In the genomic region with DNA sequence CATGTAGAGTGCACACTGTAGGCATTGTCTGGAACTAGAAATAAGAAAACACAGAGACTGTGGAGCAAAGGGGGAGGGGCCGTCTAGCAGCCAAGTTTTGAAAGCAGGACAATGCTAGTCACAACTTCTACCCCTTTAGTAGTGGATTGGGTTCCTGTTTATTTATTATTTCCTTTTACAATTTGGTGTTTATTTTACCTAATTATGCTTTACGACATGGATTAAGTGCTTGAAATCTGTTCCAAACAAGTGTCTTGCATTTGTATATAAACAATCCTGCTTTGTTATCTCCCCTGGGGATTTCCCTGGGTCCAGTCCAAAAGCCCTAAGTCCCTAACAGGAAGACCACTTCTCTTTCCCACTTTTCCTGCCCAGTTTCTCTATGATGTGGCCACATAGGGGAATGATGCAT, we compare ENCODE assay signal across 20 mouse cellular contexts.
DNase-seq lines count a peak whose midpoint lies in the region; ATAC-seq lines count a peak whose summit lies in the region.
"Had no signal": no experiment of that assay in that cellular context is flagged by ENCODE, and none has a peak within 500 bp of the region (broad histone marks: within the 10 kb centered on the region; RNA-seq: fewer than 3 reads in every experiment).

No protein-coding gene starts in this region.

- H3K9me3 ChIP-seq in lung, embryonic 15.5 days = no peaks in the 10 kb centered on the region
- H3K9me3 ChIP-seq: forebrain, embryonic 12.5 days; liver, embryonic 12.5 days; neural tube, embryonic 13.5 days had no signal

- WGBS in lung, embryonic 15.5 days = 19% methylated on average over 2 of the region's 2 CpGs

- no peak overlapping the region for H3K9ac ChIP-seq in lung, embryonic 15.5 days
- H3K9ac ChIP-seq: forebrain, embryonic 12.5 days; liver, embryonic 12.5 days; neural tube, embryonic 13.5 days had no signal

- H3K4me3 ChIP-seq in lung, embryonic 15.5 days = no peak overlapping the region
- H3K4me3 ChIP-seq: forebrain, embryonic 12.5 days; liver, embryonic 12.5 days; neural tube, embryonic 13.5 days had no signal

- H3K4me2 ChIP-seq in lung, embryonic 15.5 days = no peak overlapping the region
- H3K4me2 ChIP-seq: forebrain, embryonic 12.5 days; heart, embryonic 11.5 days; liver, embryonic 12.5 days; neural tube, embryonic 13.5 days had no signal

- H3K27me3 ChIP-seq in lung, embryonic 15.5 days = no peaks in the 10 kb centered on the region
- H3K27me3 ChIP-seq: forebrain, embryonic 12.5 days; liver, embryonic 12.5 days; neural tube, embryonic 13.5 days had no signal

- 0 out of 2 replicates have a peak overlapping the region, but pooled peaks have one; percentile 5 for H3K27ac ChIP-seq in lung, embryonic 15.5 days
- H3K27ac ChIP-seq: forebrain, embryonic 12.5 days; liver, embryonic 12.5 days; neural tube, embryonic 13.5 days had no signal

- H3K4me1 ChIP-seq in lung, embryonic 15.5 days = peaks cover 21% of the 10 kb centered on the region; the same call in 1 of the 2 replicates
- H3K4me1 ChIP-seq: forebrain, embryonic 12.5 days; liver, embryonic 12.5 days; neural tube, embryonic 13.5 days had no signal

- peak; percentile 41 for DNase-seq in heart, adult 11 months
- no peak for DNase-seq in heart, postnatal 4 days
- DNase-seq in kidney, postnatal 4 days = peak; percentile 48 to 58
- no peak for DNase-seq in kidney, adult 9 months
- peak; percentile 3 for DNase-seq in NIH3T3 (ENCODE audit: low read depth)
- DNase-seq in ovary, postnatal 14 days (ENCODE audit: low spot score) = no peak
- DNase-seq in thymus, postnatal 14 days = no peak
- DNase-seq: adrenal gland, postnatal 10 days; B cell, adult 2 months; cerebellum, adult 18-20 months; gastrocnemius, postnatal 36 days; heart, postnatal 14 days; layer of hippocampus, postnatal 36 days; right cerebral cortex, postnatal 14 days had no signal

- no peaks in the 10 kb centered on the region for H3K36me3 ChIP-seq in lung, embryonic 15.5 days
- H3K36me3 ChIP-seq: forebrain, embryonic 12.5 days; liver, embryonic 12.5 days; neural tube, embryonic 13.5 days had no signal

- peak; percentile 94 for ATAC-seq in lung, embryonic 15.5 days (ENCODE audit: borderline replicate concordance, extremely low read depth, low FRiP score, low TSS enrichment)
- ATAC-seq: hindbrain, embryonic 16.5 days; liver, embryonic 12.5 days had no signal

Comparison
In these comparisons a context has a peak if more than half of its experiments do, and no peak if none do; other contexts are left out.
1. DNase-seq: peak in heart, adult 11 months (single experiment), kidney, postnatal 4 days (2 of 2) and NIH3T3 (single experiment); none in heart, postnatal 4 days (single experiment), kidney, adult 9 months (single experiment), ovary, postnatal 14 days (single experiment) and thymus, postnatal 14 days (single experiment).